Mouse (Mus musculus): Measurements from ENCODE around the gene Plekhj1. TPM values are rescaled to one million over a fixed set of nuclear protein-coding genes. Genes with fewer than 3 reads are reported as not detected.

The Plekhj1 gene
- total and polyA plus RNA-seq, 2 experiments from 2014 or later = 74.4 to 99.4 TPM

- Histone ChIP-seq H3K36me3 (ENCODE audit: insufficient read depth, low read length) (peaks cover 9% of the 10 kb centered on the region; the same call in 1 of the 2 replicates), H3K9ac (replicated peaks; ENCODE audit: low read length) (no peak overlapping the region), H3K27ac (no peak overlapping the region), H3K4me3 (ENCODE audit: low read length) (no peak overlapping the region), H3K27me3 (ENCODE audit: insufficient read depth, low read length) (no peaks in the 10 kb centered on the region), H3K4me2 (ENCODE audit: low read depth, low read length) (no peak overlapping the region), H3K4me1 (ENCODE audit: insufficient read depth, low read length) (peaks cover 28% of the 10 kb centered on the region), H3K9me3 (ENCODE audit: low read length) (no peaks in the 10 kb centered on the region)
- no peak for ATAC-seq
- DNase-seq (ENCODE audit: low spot score) = no peak
- WGBS = 87% methylated on average over 4 of the region's 4 CpGs
- TF ChIP-seq CTCF (IDR thresholded peaks at IDR 0.05; ENCODE audit: low read depth) = no peak
Measured at GRCm38 (mm10) chr10:80760596-80761524, 37.6 kb downstream of the Plekhj1 start.

- 88% methylated on average over 7 of the region's 7 CpGs for WGBS
- H3K4me1 ChIP-seq (ENCODE audit: insufficient read depth, low read length) = peaks cover 28% of the 10 kb centered on the region
- H3K36me3 ChIP-seq (ENCODE audit: insufficient read depth, low read length) = no peaks in the 10 kb centered on the region
- DNase-seq (ENCODE audit: low spot score) (no peak), ATAC-seq (no peak)
- H3K27ac ChIP-seq = no peak overlapping the region
- H3K4me3 ChIP-seq (ENCODE audit: low read length) = no peak overlapping the region
- no peaks in the 10 kb centered on the region for H3K27me3 ChIP-seq (ENCODE audit: insufficient read depth, low read length)
- TF ChIP-seq CTCF (IDR thresholded peaks at IDR 0.05; ENCODE audit: low read depth) = no peak
- no peak overlapping the region for H3K4me2 ChIP-seq (ENCODE audit: low read depth, low read length)
- H3K9ac ChIP-seq (replicated peaks; ENCODE audit: low read length) = no peak overlapping the region
- H3K9me3 ChIP-seq (ENCODE audit: low read length) = no peaks in the 10 kb centered on the region
Measured at GRCm38 (mm10) chr10:80758651-80759050, 39.8 kb downstream of the Plekhj1 start.

- H3K36me3 ChIP-seq (ENCODE audit: insufficient read depth, low read length) = no peaks in the 10 kb centered on the region
- no peaks in the 10 kb centered on the region for H3K27me3 ChIP-seq (ENCODE audit: insufficient read depth, low read length)
- H3K9me3 ChIP-seq (ENCODE audit: low read length) = no peaks in the 10 kb centered on the region
- WGBS = 35% methylated on average over 5 of the region's 5 CpGs
- H3K4me1 ChIP-seq (ENCODE audit: insufficient read depth, low read length) = peaks cover 28% of the 10 kb centered on the region
- no peak overlapping the region for H3K9ac ChIP-seq (replicated peaks; ENCODE audit: low read length)
- peak; percentile 73 for DNase-seq (ENCODE audit: low spot score)
- H3K4me3 ChIP-seq (ENCODE audit: low read length) = no peak overlapping the region
- ATAC-seq = peak; percentile 48; the same call in 1 of the 2 replicates
- H3K4me2 ChIP-seq (ENCODE audit: low read depth, low read length) = peak overlapping the region; percentile 92; the same call in 1 of the 2 replicates
- H3K27ac ChIP-seq = peak overlapping the region; percentile 27; the same call in 1 of the 2 replicates
- TF ChIP-seq CTCF (IDR thresholded peaks at IDR 0.05; ENCODE audit: low read depth) = peak; percentile 69
Measured at GRCm38 (mm10) chr10:80757717-80758116, 40.7 kb downstream of the Plekhj1 start.

- Histone ChIP-seq H3K36me3 (ENCODE audit: insufficient read depth, low read length) (no peaks in the 10 kb centered on the region), H3K9ac (replicated peaks; ENCODE audit: low read length) (0 out of 2 replicates have a peak overlapping the region, but pooled peaks have one; percentile 28), H3K9me3 (ENCODE audit: low read length) (no peaks in the 10 kb centered on the region), H3K27ac (0 out of 2 replicates have a peak overlapping the region, but pooled peaks have one; percentile 27), H3K4me3 (ENCODE audit: low read length) (peak overlapping the region; percentile 88; the same call in 1 of the 2 replicates), H3K4me1 (ENCODE audit: insufficient read depth, low read length) (peaks cover 32% of the 10 kb centered on the region), H3K4me2 (ENCODE audit: low read depth, low read length) (peak overlapping the region; percentile 92), H3K27me3 (ENCODE audit: insufficient read depth, low read length) (no peaks in the 10 kb centered on the region)
- 58% methylated on average over 4 of the region's 4 CpGs for WGBS
- TF ChIP-seq CTCF (IDR thresholded peaks at IDR 0.05; ENCODE audit: low read depth) = no peak
- DNase-seq (ENCODE audit: low spot score) (no peak), ATAC-seq (no peak)
Measured at GRCm38 (mm10) chr10:80756967-80757366, 41.5 kb downstream of the Plekhj1 start.

- H3K9ac ChIP-seq (replicated peaks; ENCODE audit: low read length) = peak overlapping the region; percentile 96; the same call in 1 of the 2 replicates
- no peak for TF ChIP-seq CTCF (IDR thresholded peaks at IDR 0.05; ENCODE audit: low read depth)
- WGBS = 56% methylated on average over 2 of the region's 2 CpGs
Measured at GRCm38 (mm10) chr10:80756509-80756908, 41.9 kb downstream of the Plekhj1 start.

GRCm38 (mm10) chr10:80756099-80756498 lies 42.3 kb downstream of the Plekhj1 start:
- TF ChIP-seq CTCF (IDR thresholded peaks at IDR 0.05; ENCODE audit: low read depth) = peak; percentile 22; the same call in 1 of the 2 replicates
- Histone ChIP-seq H3K4me1 (ENCODE audit: insufficient read depth, low read length) (peaks cover 32% of the 10 kb centered on the region), H3K4me3 (ENCODE audit: low read length) (peak overlapping the region; percentile 88), H3K27ac (no peak overlapping the region), H3K27me3 (ENCODE audit: insufficient read depth, low read length) (no peaks in the 10 kb centered on the region), H3K9me3 (ENCODE audit: low read length) (no peaks in the 10 kb centered on the region), H3K9ac (replicated peaks; ENCODE audit: low read length) (peak overlapping the region; percentile 96; the same call in 1 of the 2 replicates), H3K4me2 (ENCODE audit: low read depth, low read length) (peak overlapping the region; percentile 92), H3K36me3 (ENCODE audit: insufficient read depth, low read length) (no peaks in the 10 kb centered on the region)
- WGBS = 29% methylated on average over 3 of the region's 3 CpGs
- ATAC-seq (no peak), DNase-seq (ENCODE audit: low spot score) (no peak)

More at GRCm38 (mm10) chr10:80756509-80756908, 41.9 kb downstream of the Plekhj1 start:
- peak overlapping the region; percentile 88 for H3K4me3 ChIP-seq (ENCODE audit: low read length)
- peaks cover 32% of the 10 kb centered on the region for H3K4me1 ChIP-seq (ENCODE audit: insufficient read depth, low read length)
- DNase-seq (ENCODE audit: low spot score) = no peak
- H3K9me3 ChIP-seq (ENCODE audit: low read length) = no peaks in the 10 kb centered on the region
- peak overlapping the region; percentile 92 for H3K4me2 ChIP-seq (ENCODE audit: low read depth, low read length)
- no peaks in the 10 kb centered on the region for H3K27me3 ChIP-seq (ENCODE audit: insufficient read depth, low read length)
- ATAC-seq = no peak
- H3K27ac ChIP-seq = no peak overlapping the region
- H3K36me3 ChIP-seq (ENCODE audit: insufficient read depth, low read length) = no peaks in the 10 kb centered on the region
